Mouse (Mus musculus) kidney, embryonic 14.5 days (tissue): ENCODE measurements around the gene Trmt44. TPM values are rescaled to one million over a fixed set of nuclear protein-coding genes. Genes with fewer than 3 reads are reported as not detected.

Experiments used
- ATAC-seq: fragments of 200-750 bp; cut with Nextera tagmentation; 2 replicates; pipeline ENCODE4 v1.8.0; 2017; ENCODE audit warnings: moderate number of reproducible peaks, mild to moderate bottlenecking, moderate TSS enrichment, moderate library complexity; ENCODE audit not compliant: low FRiP score, low TSS enrichment
- H3K27ac ChIP-seq: fragments of 300-500 bp; sonication (generic); 2 replicates; pipeline ENCODE4 v1.5.1; 2014; ENCODE audit warnings: low read depth, mild to moderate bottlenecking, low read length, moderate library complexity, mixed read lengths
- H3K27me3 ChIP-seq: fragments of 300-500 bp; sonication (generic); 2 replicates; pipeline ENCODE4 v1.6.1; 2014; ENCODE audit warnings: mild to moderate bottlenecking, low read length; ENCODE audit not compliant: control insufficient read depth, insufficient read depth
- H3K36me3 ChIP-seq: fragments of 300-500 bp; sonication (generic); 2 replicates; pipeline ENCODE4 v1.6.1; 2014; ENCODE audit warnings: low read length, mixed read lengths; ENCODE audit not compliant: control insufficient read depth, insufficient read depth
- H3K4me1 ChIP-seq: fragments of 300-500 bp; sonication (generic); 2 replicates; pipeline ENCODE4 v1.6.1; 2014; ENCODE audit warnings: low read length, mixed read lengths; ENCODE audit not compliant: control insufficient read depth, insufficient read depth
- H3K4me2 ChIP-seq: fragments of 300-500 bp; sonication (generic); replicated peaks from 2 replicates; pipeline ENCODE4 v1.6.1; 2014; ENCODE audit warnings: low read depth, mild to moderate bottlenecking, low read length
- H3K4me3 ChIP-seq: fragments of 300-500 bp; sonication (generic); 2 replicates; pipeline ENCODE4 v1.5.1; 2014; ENCODE audit warnings: mild to moderate bottlenecking, low read length
- H3K9ac ChIP-seq: fragments of 300-500 bp; sonication (generic); 2 replicates; pipeline ENCODE4 v1.6.1; 2014; ENCODE audit warnings: low read depth, mild to moderate bottlenecking, low read length, moderate library complexity
- H3K9me3 ChIP-seq: fragments of 300-500 bp; sonication (generic); 2 replicates; pipeline ENCODE4 v1.6.1; 2016; ENCODE audit warnings: low read length; ENCODE audit not compliant: control insufficient read depth
- WGBS: fragments of 180-500 bp; shearing (Covaris S2); extraction: QIAGEN DNeasy Blood & Tissue Kit; methylation state at CpG from one replicate; pipeline ENCODE4 v1.1.7; 2014; 5-methylcytosine and 5-hydroxymethylcytosine counted together
- polyA plus RNA-seq: library from polyadenylated mRNA; unstranded; fragments of >200 nt; fragmentation: Nextera tagmentation; extraction: Ambion mirVana; gene quantifications from 2 replicates; pipeline ENCODE4 v1.2.1, GENCODE M21; 2014

Gene Trmt44
- polyA plus RNA-seq, 1 experiment from 2014 or later: 10.2 TPM

GRCm38 (mm10) chr5:35609381-35609780, 34.5 kb upstream of the Trmt44 start:
- Histone ChIP-seq H3K4me2 (peak overlapping the region; percentile 11; the same call in 1 of the 2 replicates), H3K9me3 (no peaks in the 10 kb centered on the region), H3K4me1 (peaks cover 15% of the 10 kb centered on the region), H3K9ac (no peak overlapping the region), H3K4me3 (no peak overlapping the region), H3K27ac (peak overlapping the region; percentile 52; the same call in 1 of the 2 replicates), H3K36me3 (no peaks in the 10 kb centered on the region; the same call in 1 of the 2 replicates), H3K27me3 (no peaks in the 10 kb centered on the region)
- WGBS: 11% methylated on average over 12 of the region's 12 CpGs
- peak; percentile 89 for ATAC-seq

DNA sequence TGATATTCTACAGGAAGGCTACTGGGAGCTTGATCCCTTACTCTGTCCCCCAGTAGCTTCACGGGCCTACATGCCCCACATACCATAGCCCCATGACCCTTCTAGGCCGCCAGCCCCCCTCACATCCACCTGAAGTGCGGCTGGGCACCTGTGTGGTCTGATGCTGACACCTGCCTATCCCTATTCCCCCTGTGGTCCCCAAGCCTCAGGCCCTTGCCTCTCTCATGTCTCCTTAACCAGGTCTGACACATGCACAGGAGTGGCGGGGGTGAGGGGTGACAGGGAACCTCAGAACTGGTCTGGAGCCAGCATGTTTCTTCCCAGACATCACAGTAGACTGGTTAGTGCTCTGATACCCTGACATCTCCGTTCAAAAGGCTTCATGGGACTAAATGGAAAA, 33.7 kb upstream of the Trmt44 start:
- ATAC-seq: no peak
- no peaks in the 10 kb centered on the region for H3K27me3 ChIP-seq
- no peak overlapping the region for H3K4me2 ChIP-seq
- no peak overlapping the region for H3K9ac ChIP-seq
- WGBS: 84% methylated on average over 5 of the region's 5 CpGs
- H3K4me1 ChIP-seq: peaks cover 15% of the 10 kb centered on the region
- H3K36me3 ChIP-seq: no peaks in the 10 kb centered on the region; the same call in 1 of the 2 replicates
- no peak overlapping the region for H3K4me3 ChIP-seq
- H3K9me3 ChIP-seq: no peaks in the 10 kb centered on the region
- H3K27ac ChIP-seq: peak overlapping the region; percentile 52; the same call in 1 of the 2 replicates

DNA sequence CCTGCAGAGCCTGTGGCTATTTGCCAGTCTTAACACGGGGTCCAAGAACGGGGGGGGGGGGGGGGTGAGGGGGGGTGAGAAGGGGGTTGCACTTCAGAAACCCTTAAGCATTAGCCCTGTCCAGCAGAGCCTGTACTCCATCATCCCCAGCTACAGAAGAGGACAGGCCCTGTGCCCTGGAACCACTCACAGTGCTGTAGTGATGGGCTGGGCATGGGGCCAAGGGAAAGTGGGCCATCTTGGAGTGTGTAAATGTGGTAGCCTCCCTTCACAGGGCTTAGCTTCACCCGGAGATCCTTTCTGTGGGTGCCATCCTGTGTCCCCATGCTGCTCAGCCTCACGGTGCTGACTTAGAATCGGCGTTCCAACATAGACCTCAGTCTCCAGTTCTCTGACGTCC, 32.9 kb upstream of the Trmt44 start:
- 82% methylated on average over 7 of the region's 7 CpGs for WGBS
- Histone ChIP-seq H3K4me3 (no peak overlapping the region), H3K4me2 (no peak overlapping the region), H3K9me3 (no peaks in the 10 kb centered on the region), H3K9ac (no peak overlapping the region), H3K36me3 (no peaks in the 10 kb centered on the region; the same call in 1 of the 2 replicates), H3K4me1 (peaks cover 15% of the 10 kb centered on the region), H3K27me3 (no peaks in the 10 kb centered on the region), H3K27ac (no peak overlapping the region)
- ATAC-seq: no peak

DNA sequence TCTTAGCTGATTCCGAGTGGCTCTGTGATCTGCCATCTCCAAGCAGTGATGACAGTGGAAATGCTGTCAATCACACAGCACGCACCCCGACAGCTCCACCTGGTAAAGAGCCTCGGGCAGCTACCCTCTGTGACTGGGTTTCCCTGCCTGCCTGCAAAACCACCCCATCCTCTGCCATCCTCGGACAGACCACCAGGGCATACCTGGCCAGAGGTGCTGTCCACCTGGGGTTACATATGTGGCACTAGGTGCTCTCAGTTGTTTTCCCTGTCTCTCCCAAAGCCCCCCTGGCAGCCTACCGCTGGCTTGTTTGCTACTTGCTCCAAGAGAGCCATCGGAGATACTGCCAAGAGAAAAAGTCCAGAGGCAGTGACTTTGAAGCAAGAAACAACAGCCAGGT, 31.9 kb upstream of the Trmt44 start:
- Histone ChIP-seq H3K4me1 (peaks cover 15% of the 10 kb centered on the region), H3K9me3 (no peaks in the 10 kb centered on the region), H3K4me3 (no peak overlapping the region), H3K9ac (no peak overlapping the region), H3K4me2 (no peak overlapping the region), H3K36me3 (peaks cover 4% of the 10 kb centered on the region), H3K27ac (no peak overlapping the region), H3K27me3 (no peaks in the 10 kb centered on the region)
- ATAC-seq: no peak
- 89% methylated on average over 7 of the region's 7 CpGs for WGBS

GRCm38 (mm10) chr5:35605355-35605754, 30.5 kb upstream of the Trmt44 start:
- Histone ChIP-seq H3K4me2 (no peak overlapping the region), H3K27ac (no peak overlapping the region), H3K36me3 (peaks cover 10% of the 10 kb centered on the region), H3K4me3 (no peak overlapping the region), H3K4me1 (peaks cover 15% of the 10 kb centered on the region), H3K9me3 (no peaks in the 10 kb centered on the region), H3K9ac (no peak overlapping the region), H3K27me3 (no peaks in the 10 kb centered on the region)
- no peak for ATAC-seq
- 82% methylated on average over 7 of the region's 7 CpGs for WGBS

DNA sequence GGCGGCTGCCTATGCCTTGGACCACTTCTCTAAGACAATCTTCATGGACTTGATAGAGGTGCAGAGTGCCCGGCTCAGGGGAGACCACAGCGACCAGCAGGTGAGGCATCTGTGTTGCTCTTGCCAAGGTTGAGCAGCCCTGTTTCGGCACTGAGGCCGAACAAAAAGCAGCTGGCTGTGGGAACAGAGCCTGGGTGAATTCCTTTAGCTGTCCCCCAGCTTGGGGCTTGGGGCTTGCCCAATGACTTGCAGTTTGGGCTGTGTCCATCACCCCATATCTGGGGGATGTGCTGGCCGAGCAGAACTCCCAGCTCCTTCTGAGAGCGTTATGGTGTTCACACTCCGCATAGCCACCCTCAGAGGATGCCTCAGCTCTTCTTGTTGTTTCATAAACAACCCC, 26.7 kb upstream of the Trmt44 start:
- Histone ChIP-seq H3K27ac (no peak overlapping the region), H3K9ac (no peak overlapping the region), H3K4me2 (no peak overlapping the region), H3K36me3 (peaks cover 10% of the 10 kb centered on the region), H3K4me3 (no peak overlapping the region), H3K27me3 (no peaks in the 10 kb centered on the region), H3K4me1 (no peaks in the 10 kb centered on the region), H3K9me3 (no peaks in the 10 kb centered on the region)
- no peak for ATAC-seq
- WGBS: 93% methylated on average over 8 of the region's 8 CpGs

- Histone ChIP-seq H3K4me1 (no peaks in the 10 kb centered on the region), H3K9ac (no peak overlapping the region), H3K36me3 (peaks cover 10% of the 10 kb centered on the region), H3K9me3 (no peaks in the 10 kb centered on the region), H3K4me3 (no peak overlapping the region), H3K27me3 (no peaks in the 10 kb centered on the region), H3K4me2 (no peak overlapping the region), H3K27ac (no peak overlapping the region)
- no peak for ATAC-seq
- 71% methylated on average over 11 of the region's 11 CpGs for WGBS
Measured at GRCm38 (mm10) chr5:35600233-35600632, 25.4 kb upstream of the Trmt44 start.

- Histone ChIP-seq H3K4me1 (no peaks in the 10 kb centered on the region), H3K9ac (no peak overlapping the region), H3K36me3 (peaks cover 16% of the 10 kb centered on the region), H3K27me3 (no peaks in the 10 kb centered on the region), H3K4me2 (no peak overlapping the region), H3K4me3 (no peak overlapping the region), H3K9me3 (no peaks in the 10 kb centered on the region), H3K27ac (no peak overlapping the region)
- 80% methylated on average over 18 of the region's 18 CpGs for WGBS
- ATAC-seq: peak; percentile 7; the same call in 1 of the 2 replicates
Measured at GRCm38 (mm10) chr5:35596169-35597160, 21.6 kb upstream of the Trmt44 start.

DNA sequence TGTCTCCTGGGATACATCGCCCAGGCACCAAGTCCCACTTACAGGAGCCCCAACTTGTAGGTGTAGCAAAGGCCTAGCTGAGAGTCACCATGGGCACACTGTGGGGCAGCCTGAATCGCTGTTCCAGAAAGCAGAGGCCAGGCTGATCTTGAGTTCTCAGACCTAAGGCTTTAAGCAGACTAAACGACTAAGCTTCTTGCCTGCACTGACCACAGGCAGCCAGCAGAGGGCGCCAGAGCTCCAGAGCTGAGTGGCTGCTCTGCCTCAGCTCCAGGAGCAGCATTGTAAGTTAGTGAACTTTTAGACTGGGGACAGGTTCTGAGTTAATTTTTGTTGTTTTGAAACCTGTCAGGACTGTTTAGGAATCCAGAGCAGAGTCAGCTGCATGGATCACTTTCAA, 20.8 kb upstream of the Trmt44 start:
- Histone ChIP-seq H3K9ac (no peak overlapping the region), H3K27ac (no peak overlapping the region), H3K27me3 (no peaks in the 10 kb centered on the region), H3K36me3 (peaks cover 17% of the 10 kb centered on the region), H3K4me3 (no peak overlapping the region), H3K4me2 (no peak overlapping the region), H3K4me1 (no peaks in the 10 kb centered on the region), H3K9me3 (no peaks in the 10 kb centered on the region)
- 16% methylated on average over 4 of the region's 4 CpGs for WGBS
- peak; percentile 29; the same call in 1 of the 2 replicates for ATAC-seq
